Mouse (Mus musculus) lung, adult 2 months (tissue): ENCODE data around the gene Pde10a.

Experiments used
- CTCF ChIP-seq: fragments of 200-500 bp; IDR thresholded peaks from 2 replicates; pipeline ENCODE4 v1.5.1; 2011; ENCODE audit warnings: mild to moderate bottlenecking, low read length, control low read depth; ENCODE audit not compliant: insufficient read depth
- POLR2A ChIP-seq: fragments of 200-500 bp; IDR thresholded peaks from 2 replicates; pipeline ENCODE4 v1.6.1; 2011; ENCODE audit warnings: low read depth, mild to moderate bottlenecking, control low read depth, low read length, borderline replicate concordance; ENCODE audit errors: extremely low read depth

DNA sequence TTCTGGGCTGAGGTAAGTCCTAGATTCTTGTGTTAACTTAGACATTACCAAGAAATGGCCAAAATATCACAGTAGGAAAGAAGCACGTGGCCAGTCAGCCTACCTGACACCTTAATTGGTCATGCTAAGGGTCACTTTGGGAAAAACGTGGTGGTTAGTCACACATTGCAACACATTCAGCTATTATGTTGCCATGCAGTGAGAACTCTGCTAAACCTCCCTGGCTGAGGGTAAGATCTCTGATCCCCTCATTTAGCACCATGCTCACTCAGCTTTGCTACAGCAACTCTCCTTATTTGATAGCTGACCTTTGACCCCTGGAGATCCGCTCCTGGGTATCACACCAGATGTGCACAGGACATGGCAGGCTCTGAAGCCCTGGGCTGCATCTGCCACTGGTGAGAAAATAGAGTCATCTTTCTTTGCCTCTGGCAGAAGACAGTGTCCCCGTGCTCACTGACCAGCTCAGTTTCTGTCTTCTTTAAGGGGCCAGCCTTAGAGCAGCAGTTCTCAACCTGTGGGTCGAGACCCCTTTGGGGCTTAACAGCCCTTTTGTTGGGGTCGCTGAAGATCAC lies 449.7 kb downstream of the Pde10a start:
- TF ChIP-seq POLR2A (no peak), CTCF (no peak)
